Mouse (Mus musculus) CD4-positive, CD25-positive, alpha-beta regulatory T cell, adult 2 months (primary cell): ENCODE results near the gene Kcnj3.
"Not testable (repeated sequence)": the region's sequence is repeated elsewhere in the genome, so short reads cannot be mapped to it uniquely, and the experiment has no call there.

Experiments
- DNase-seq: peaks from one replicate; pipeline ENCODE4 v3.0.0-alpha.2; 2012; ENCODE audit warnings: low read depth, low spot score

Gene Kcnj3

GRCm38 (mm10) chr2:55435721-55436260 lies at the start of gene Kcnj3:
Gene Kcnj3, plus strand, starts transcription at chr2:55435970.
- DNase-seq, result no peak

DNA sequence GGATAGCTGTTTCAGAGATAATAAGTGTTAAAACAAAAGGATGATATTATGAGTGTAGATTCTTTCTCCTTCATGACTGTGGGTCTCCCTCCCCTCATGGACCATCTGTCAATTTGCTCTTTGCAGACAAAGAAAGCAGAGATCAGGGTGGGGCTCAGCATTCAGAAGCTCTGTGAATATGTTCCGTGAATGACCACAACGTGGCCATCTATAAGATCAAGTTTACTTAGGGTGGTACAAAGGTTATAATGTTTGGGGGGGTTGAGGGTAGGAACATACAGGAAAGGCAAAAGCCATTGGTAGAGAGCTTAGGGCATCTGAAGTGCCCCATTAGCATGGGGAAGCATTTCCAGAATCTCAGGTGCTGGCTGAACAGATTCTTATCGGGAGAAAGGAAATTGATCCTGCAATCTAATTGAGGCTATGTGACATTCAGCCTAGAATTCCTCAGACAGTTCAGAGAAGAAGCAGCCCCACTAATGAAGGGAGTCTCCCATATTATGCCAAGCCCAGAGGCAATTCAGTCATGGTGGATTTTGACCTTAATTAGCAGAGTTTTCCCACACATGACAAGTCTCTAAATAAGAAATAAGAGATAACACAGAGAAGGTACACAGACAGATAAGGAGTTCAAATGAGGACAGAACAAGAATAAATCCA lies 45.3 kb upstream of the Kcnj3 start:
- DNase-seq, result no peak

- no peak for DNase-seq
These were observed 30.5 kb upstream of the Kcnj3 start for GRCm38 (mm10) chr2:55405307-55405706.

GRCm38 (mm10) chr2:55427633-55428032 lies 8.1 kb upstream of the Kcnj3 start:
- DNase-seq, result no peak

DNA sequence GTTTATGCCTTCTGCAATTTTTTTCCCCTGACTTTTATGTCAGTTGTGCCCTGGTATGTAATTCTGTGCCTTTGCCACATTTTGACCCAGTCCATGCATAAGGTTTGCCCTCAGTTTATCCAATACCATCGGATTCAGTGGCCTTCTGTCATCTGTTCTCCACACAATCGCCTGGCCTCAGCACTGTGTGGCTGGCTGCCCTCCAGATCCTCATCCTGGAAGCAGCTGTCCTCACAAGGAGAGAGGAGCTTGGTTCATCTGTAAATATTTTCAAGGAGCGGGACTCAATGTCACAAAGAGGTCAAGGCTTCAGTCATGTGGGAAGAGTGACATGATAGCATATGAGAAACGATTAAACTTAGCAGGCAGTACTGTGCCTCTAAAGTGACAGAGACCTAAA lies 3.7 kb upstream of the Kcnj3 start:
- DNase-seq, result no peak

DNA sequence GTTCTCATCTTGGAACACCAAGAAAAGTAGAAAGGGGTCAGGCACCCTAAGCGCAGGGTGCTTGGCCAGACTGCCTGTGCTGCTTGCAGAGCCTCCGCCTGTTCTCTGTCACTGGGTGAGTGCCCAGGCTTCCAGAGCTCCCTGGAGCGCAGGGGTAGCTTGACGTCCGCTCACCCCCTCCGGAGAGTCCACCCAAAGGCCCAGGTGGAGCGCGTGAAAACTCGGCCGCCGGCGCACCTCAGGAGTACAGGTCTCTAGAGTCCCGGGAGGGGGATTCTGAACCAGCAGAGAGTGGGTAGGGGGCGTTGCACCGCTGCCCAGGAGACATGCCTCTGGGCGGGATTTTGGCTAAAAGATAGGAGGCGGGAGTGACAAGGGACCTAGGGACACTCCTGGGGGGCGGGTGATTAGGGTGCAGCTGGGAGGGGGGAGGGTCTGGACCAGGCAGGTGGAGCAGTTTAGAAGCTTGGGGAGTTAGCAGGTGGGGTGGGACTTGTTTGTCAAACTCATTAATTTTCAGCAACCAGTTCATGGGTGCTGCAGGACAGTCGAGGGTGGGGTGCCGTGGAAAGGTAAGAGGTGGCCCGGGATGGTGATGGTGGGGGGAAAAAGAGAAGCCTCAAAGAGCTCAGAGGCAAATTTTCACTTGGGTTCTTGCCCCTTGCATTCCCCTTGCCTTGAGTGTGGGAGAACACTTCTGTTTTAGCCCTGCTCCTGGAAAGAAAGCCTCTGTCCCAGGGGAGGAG lies 664 bp downstream of the Kcnj3 start:
- DNase-seq, result no peak

GRCm38 (mm10) chr2:55437007-55437949 lies 1.5 kb downstream of the Kcnj3 start:
- DNase-seq, result no peak

DNA sequence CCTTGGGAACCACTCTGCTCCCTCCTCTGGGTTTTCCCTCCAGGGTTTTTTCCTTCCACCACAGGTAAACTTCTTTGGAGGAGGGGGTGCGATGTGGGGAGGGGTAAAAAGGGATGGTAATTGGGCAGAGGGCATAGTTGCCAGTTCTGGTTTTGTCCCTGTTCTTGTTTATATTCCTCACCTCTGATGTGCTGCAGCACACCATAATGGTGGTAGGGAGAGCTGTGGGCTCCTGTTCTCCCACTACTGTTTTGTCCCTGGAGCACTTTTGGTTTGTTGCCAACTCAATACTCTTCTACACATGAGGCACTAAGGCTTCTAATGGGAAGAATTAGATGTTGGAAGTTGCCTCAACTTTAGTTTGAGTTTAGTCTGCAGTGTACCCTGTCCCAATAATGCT lies 2.2 kb downstream of the Kcnj3 start:
- no peak for DNase-seq

DNA sequence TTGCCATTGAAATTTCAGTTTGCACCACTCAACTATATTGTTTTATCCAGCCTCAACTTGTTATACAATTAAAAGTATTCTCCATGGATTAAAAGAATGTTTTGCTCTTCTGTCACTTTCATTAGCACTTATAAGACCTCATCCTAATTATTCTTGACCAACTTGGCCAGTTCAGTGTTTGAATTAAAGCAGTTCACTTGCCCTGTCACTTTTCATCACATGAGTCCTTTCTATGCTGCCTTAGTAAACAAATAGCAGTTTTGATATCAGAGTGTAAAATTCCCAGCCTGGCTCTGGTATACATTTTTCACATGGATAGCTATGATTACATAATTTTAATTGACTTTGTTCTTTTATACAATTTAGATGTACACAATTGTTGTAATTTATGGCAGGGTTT lies 3.4 kb downstream of the Kcnj3 start:
- no peak for DNase-seq

DNA sequence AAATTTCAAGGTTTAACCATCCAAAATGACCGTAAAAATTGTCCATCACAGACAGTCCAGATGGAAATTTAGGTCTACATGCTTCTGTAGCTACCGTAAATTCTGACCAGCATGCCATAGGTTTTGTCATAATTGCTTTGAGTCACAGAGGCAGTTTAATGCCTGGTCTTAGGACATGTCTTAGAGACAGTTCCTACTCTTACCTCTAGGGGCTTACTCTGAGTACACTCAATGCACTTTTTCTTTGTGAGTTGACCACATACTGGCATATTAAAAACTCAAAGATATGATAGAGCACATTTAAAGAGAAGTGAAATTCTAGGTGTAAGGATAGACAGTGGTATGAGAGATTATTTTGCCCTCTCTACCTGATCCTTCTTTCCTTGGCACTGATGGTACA lies 6.2 kb downstream of the Kcnj3 start:
- no peak for DNase-seq

DNA sequence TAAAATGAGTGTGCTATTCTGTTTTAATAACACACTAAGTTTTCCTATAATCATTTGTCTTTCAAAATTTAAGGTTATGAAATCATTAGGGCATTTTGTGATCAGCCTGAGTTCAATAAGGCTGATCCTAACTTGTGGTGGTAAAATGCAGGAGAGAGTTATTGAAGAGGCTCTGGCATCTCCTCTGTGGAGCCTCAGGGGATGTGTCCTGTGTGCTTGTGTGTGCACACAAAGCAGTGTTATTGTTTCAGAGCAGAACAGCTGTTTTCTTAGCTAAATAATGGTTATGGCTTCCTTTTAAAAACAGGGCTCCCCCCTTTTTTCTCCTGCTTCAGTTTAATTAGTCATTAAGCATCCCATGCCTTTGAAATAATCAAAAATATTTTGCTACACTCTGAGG lies 11.5 kb downstream of the Kcnj3 start:
- DNase-seq, result no peak

- no peak for DNase-seq
These were observed 15.0 kb downstream of the Kcnj3 start for GRCm38 (mm10) chr2:55450774-55451173.

DNA sequence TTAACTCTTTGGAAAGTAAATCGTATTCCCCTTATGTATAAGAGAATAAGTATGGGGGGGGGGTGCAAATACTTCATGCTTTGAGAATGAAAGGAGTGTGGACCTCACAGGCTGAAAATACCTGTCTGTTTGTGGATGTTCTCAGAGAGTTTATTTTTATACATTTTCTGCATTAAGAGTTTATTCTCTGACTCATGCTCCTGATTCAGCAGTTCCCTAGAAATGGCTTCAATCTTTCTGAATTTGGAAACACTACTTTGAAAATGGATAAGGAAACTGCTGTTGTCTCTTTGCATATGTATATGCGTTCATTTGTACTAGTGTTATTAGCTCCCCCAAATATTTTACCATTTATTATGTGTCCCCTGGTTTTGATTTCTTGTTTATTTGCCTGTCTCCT lies 23.4 kb downstream of the Kcnj3 start:
- no peak for DNase-seq

DNA sequence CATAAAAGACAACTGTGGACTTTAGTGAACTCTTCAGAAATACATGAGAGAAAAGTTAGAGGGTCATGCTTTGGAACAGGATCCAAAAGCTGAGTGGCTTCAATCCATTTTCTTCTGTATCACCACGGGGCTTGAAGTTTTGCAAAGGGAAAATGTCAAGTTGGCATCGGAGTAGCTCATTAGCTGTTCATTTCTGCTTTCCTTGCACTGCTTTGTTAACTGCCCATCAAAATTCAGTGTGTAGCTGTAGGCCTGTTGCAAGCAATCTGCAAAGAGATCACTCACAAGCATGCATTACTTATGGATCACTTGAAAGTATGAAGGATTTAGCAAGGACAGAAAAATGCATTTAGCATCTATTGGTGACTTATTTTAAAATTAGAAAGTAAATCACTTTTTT lies 33.4 kb downstream of the Kcnj3 start:
- DNase-seq, result no peak

DNA sequence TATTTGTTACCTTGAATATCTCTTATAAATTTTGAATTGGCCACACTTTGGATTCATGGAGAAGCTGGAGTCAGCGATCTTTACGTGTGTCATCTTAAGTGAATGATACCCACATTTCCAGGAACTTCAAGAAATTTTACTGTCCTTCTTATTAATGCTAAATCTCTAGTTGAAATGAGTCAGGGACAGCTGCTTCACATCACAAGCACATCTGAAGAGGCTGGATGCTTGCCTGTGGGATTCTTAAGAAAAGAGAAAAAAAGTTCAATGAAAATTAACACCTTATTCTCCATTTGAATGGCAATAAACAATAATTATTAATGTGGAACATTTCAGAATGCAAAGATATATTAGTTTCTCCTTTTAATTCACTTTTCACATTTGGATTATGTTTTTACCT lies 34.2 kb downstream of the Kcnj3 start:
- DNase-seq, result no peak

GRCm38 (mm10) chr2:55479511-55479910 lies 43.7 kb downstream of the Kcnj3 start:
- DNase-seq, result no peak

DNA sequence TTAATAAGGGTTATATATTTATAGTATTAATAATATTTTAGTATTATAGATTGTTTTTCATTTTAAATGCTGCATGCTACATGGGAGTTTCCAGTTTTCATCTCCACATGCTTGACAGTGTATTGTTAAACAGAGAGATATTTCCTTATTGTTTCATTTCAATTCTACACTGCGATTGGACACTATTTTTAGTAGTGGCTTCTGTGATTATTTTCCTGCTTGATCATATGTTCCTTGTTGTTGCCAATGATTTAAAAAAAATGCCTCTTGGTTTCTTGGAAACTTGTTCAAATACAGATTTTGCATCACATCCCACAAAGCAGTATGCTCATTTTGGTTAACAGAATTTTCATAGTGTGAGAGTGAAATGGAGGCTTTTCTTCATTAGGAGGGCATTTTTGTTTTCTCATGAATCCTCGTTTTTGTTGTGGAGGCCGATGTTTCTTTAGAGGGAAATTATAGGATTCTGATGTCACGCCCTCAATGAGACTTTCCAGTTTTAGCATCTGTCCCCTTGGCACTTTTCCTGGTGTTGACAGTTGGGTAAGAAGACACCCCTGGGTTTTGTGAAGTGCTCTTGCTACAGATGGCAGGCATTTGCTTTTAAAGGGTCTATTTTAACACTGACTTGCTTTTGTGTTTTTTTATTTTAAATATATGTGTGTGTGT lies 44.3 kb downstream of the Kcnj3 start:
- DNase-seq, result no peak

DNA sequence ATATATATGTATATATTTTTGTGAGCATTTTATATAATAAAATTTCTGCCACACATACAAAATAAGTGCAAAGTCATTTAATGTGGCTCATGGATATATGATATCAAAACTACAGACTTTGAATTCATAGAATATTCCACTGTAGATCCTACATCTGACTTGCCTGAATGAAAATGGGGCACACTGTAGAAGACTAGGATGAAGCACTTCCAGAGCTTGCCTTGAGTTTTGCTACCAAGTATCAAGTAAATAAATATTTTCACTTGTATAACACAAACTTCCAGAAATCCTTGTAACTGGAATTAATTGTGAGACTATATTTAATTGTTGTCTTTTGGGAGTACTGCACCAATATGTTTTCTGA lies 44.8 kb downstream of the Kcnj3 start:
- DNase-seq, result no peak

GRCm38 (mm10) chr2:55485500-55486129 lies 49.8 kb downstream of the Kcnj3 start:
- DNase-seq, result not testable (repeated sequence)

- no peak for DNase-seq
These were observed 67.8 kb downstream of the Kcnj3 start for GRCm38 (mm10) chr2:55503390-55504176.
